Mouse (Mus musculus) CD4-positive helper T cell, adult 2 months (primary cell): ENCODE results near the gene Hyal3.

Experiments used
- DNase-seq: peaks from one replicate; pipeline ENCODE4 v3.0.0-alpha.2; 2012; ENCODE audit warnings: low read depth, missing footprints, low spot score

Hyal3 gene

GRCm38 (mm10) chr9:107594281-107595062 is 13.9 kb downstream of the Hyal3 start:
- DNase-seq: no peak

DNA sequence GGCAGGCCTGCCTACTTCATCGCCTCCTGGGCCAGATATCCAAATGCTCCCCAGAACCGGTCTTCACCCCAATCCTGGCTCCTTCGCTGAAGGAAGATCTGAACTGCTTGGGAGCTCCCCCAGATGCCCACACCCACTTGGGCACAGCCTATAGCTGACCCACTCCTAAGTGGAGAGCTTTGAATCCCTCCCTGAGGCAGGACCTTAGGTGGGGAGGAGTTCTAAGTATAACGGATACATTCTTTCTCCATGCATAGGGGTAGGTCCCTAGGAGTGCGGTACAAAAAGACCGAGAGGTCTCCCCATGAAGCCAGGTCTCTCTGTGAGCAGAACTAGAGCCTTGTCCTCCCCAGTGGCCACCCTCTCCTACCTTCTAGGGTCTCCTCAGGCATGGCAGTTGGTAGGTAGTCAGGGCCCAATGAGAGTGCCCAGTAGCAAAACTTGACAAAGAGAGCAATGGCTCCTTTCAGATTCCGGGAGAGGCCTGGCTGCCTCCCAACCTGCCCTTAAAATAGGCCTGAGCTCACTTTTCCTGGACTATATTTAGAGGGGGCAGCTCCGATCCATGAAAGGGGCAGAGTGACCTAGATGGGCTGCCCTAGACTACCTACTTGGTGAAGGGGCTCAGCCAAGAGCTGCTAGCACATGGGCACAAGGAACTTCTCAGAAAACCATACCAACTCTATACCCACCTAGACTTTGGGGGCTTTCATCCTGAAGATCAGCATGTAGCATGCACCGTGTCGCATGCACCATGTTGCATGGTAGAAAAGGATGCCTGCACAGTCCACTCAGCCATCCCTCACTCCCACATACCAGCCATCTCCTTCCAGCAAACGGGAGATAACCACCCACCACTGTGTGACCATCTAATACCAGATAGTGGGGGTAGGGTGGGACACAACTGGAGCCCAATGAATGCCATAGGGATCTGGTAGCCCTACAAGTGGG is 16.3 kb downstream of the Hyal3 start:
- DNase-seq: no peak

- no peak for DNase-seq
Measured at GRCm38 (mm10) chr9:107598385-107598784, 17.8 kb downstream of the Hyal3 start.

GRCm38 (mm10) chr9:107599433-107599832 is 18.8 kb downstream of the Hyal3 start:
- no peak for DNase-seq

DNA sequence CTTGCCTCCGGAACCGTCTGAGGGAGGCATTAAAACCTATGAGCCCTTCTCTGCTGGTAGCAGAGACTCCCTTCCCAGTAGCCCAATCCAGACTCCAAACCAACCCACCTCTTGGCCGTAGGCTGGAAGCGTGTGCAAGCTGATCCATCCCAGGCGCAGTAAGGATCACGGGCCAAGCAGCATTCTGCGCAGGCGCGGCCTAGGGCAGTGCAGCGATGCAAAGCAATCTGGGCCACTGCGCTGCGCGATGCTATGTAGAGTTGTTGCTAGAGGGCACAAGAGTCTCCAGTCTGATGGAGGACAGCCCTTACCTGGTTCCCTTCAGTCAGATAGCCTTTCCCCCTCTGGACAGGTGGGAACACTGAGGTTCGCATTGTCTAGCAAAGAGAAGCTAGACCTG is 19.2 kb downstream of the Hyal3 start:
- DNase-seq: no peak

DNA sequence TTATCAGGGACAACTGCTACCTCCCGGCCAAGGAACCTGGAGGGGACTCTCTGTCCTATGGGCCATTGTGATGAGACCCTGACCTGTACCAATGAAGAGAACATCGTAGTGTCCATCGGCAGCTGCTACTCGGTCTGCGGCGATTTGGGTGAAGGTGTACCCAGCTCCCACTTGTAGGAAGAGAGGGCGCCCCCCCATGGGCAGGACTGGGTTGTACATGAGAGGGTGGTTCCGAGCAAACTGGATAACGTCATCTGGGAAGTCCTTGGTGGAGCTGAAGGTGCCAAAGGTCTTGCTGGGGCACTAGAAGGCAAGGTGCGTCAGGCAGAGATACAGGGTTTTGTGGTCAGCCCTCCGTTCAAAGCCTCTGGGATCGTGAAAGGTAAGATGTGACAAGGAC is 20.1 kb downstream of the Hyal3 start:
- no peak for DNase-seq

DNA sequence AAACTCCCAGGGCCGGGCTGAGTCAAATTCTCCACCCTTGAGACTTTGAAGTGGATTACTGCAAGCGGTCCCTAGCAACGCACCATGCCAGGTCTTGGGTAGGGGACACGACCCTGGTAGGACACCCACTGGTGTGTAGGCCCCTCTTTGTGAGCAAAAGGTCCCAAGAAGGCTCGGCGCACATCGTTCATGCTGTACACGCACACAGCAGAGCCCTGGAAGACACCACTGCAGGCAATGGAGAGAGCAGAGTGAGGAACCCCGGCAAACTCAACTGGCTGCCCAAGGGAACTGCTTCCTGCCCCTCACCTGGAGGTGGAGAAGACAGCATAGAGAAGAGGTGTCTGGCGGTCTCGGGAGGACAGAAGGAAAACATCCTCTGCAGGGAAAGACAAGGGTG is 20.7 kb downstream of the Hyal3 start:
- no peak for DNase-seq

- peak; percentile 82 for DNase-seq
Measured at GRCm38 (mm10) chr9:107602068-107602648, 21.5 kb downstream of the Hyal3 start.

DNA sequence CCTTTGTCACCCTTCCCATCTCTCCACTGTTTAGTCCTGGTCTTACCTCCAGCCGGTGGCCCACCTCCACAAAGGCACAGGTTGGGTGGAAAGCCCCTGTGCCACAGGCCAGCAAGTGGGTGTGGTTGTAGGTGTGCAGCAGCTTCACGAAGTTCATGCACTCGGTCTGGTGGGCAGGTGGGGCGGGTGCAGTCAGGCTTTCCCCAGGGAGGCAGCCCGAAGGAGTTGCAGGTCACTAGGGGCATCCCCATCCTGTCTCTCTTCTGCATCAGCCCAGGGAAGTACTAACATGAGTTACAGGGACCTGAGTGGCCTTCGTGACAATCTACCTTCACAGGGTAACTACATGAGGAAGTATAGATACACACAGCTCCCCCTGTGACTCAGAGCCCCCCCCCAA is 22.6 kb downstream of the Hyal3 start:
- no peak for DNase-seq

DNA sequence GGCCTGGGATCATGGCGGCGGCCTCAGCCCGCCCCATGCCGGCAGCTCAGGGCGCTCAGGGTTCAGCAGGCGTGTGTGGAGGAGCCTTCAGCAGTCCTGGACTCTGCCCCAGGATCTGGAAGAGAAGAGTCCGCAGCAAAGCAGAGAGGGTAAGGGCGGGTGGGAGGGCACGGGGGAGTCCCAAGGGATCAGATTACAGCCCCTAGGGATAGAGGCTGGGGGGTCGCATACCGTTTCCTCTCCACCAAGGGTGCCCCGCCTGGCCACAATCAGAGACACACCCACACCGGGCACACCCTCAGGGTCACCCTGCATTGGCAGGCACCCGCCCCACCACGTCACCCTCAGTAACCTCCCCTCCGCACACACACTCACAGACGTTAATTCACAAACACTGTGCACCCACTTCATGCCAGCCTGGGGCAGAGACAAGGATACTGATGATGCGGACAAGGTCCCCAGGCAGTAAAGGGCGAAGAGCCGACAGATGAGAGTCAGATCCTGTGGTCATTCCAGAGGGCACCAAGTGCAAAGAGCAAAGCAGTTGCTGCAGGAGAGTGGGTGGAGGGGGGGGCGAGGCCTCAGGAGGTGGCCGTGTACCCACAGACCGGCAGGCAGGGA is 24.5 kb downstream of the Hyal3 start:
- DNase-seq: no peak

GRCm38 (mm10) chr9:107606591-107606990 is 26.0 kb downstream of the Hyal3 start:
- DNase-seq: no peak

- no peak for DNase-seq
Measured at GRCm38 (mm10) chr9:107607036-107607435, 26.4 kb downstream of the Hyal3 start.

DNA sequence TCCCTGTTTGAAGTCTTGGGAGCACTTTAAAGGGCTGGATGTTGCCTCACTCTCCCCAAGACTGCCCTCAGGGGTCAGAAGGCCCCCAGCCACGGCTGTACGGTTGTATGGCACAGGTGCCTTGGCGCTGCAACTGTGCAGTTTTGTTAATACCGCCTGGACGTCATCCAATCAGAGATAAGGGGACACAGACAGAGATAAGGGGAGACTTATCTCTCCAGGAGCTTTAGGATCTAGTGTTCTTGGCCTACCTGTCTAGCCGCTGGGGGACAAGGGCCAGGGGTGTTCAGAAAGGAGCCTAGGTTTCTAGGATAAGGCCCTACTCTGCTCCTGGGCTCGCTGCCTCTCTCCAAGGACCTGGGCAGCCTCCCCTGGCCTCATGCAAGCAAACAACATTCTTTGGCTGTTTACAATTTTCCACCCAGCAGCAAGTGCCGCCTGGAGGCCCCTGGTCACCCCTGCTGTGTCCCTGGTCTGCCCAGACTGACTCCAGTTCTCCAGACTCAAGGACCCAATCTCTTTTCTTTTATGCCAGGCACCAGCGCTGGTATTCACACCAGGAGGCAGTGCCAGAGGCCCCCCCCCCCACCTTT is 27.1 kb downstream of the Hyal3 start:
- no peak for DNase-seq

DNA sequence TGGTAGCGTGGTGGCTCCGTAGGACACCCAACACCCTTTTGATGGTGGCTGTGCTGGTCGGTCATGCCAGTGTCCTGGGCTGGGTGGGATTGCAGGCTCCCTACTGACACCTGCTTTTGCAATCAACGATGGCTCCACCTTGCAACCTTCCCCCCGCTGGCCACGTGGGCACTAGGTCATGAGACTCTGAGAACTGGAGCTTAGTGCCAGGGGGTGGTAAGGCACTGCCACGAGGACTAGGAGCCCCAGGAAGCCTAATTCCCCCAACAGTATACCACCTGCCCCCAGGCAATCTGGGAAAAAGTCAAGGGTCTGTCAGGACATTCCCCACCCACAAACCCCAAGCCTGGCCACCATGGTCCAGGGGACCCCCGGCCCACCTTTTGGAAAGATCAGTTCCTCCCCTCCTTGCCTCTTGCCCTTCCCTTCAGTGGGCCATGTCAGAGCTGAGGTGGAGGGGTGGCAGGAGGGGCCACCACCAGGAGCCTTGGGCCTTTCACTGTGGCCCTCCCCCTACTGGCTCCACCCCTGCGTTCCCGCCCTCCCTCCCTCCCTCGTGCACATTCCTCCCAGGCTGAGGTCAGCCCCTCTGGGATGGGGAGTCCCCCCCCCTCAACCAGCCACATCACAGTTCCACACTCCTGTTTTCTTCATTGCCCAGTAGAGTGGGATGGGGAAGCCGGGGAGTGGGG is 28.3 kb downstream of the Hyal3 start, which contains the start of gene Sema3b:
Gene Sema3b, minus strand, starts transcription at position 489 of the 692 bp plus-strand sequence.
- no peak for DNase-seq

DNA sequence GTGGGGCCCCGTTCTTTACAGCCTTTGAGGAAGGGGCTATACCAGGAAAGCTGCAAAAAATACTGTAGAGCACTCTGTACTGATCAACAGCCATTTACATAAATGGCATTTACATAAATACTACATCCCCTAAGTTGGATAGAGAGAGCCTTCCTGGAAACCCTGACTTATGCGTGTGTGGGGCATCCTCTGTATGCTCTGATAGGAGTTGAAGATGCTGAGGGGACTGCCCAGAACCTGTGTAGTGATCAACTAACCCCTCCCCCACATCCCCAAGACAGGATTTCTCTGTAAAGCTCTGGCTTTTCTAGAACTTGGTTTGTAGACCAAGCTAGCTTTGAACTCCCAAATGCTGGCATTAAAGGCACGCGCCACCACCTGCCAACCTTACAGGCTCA is 28.8 kb downstream of the Hyal3 start:
- no peak for DNase-seq

DNA sequence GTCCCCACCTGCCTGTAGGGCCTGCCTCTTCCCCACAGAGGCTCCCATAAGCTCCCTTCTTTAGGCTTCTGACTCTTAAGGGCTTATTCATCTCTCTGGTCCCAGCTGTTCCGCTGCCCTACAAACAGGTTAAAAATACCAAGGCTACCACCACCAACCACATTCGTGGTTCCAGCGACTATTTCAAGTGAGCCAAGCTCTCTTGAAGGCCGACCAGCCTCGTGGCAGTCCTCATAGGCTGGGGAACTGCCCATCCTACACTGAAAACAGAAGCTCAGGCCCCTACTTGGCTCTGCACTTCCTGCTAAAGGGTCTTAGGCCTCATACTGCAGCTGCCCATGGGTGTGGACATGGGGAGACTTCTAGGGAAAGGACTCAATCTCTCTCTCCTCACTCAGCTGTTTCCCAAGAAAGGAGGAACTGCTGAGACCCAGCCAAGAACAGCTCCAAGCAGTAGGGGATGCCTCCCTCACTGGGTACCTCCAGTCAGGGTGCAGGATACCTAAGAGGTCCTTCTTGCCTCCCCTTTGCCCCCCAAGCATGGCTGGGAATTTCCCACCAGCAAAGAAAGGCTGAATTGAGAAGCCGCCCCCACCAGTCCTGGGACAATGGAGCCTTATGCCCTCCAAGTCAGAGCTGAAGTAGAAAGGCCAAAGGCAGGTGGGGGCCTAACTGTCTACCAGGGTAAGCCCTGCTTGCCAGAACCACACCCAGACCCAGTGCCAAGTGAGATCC is 31.0 kb downstream of the Hyal3 start:
- no peak for DNase-seq

- DNase-seq: peak; percentile 95
Measured at GRCm38 (mm10) chr9:107612191-107612944, 31.8 kb downstream of the Hyal3 start.

DNA sequence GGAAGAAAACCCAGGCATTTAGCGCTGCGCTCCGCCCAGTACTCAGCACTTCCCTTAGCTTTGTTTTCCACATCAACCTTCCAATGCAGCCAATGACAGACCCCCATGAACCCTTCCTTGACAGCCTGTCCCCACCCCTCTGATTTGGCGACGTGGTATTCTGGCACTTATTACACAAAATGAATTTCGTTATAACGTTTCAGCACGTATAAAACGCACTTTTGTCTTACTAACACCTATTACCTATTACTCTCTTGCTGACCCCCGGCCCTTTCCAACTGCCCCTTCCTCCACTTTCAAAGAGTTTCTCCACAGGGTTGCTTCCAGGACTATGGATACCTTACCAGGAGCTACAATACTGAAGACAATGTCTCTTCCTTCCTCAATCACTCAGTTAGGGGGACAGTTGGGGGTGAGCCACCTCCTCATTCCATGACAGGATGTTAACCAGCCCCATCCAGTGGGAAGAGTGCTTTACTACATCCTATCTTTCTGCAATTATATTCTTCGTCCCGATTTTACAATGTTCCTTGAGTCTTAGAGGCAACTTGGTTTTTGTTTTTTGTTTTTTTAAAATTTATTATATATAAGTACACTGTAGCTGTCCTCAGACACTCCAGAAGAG is 32.4 kb downstream of the Hyal3 start:
- DNase-seq: no peak

- DNase-seq: no peak
Measured at GRCm38 (mm10) chr9:107615035-107615434, 34.4 kb downstream of the Hyal3 start.
